Comparison of ENCODE assay signal across 10 mouse cellular contexts in the genomic region with DNA sequence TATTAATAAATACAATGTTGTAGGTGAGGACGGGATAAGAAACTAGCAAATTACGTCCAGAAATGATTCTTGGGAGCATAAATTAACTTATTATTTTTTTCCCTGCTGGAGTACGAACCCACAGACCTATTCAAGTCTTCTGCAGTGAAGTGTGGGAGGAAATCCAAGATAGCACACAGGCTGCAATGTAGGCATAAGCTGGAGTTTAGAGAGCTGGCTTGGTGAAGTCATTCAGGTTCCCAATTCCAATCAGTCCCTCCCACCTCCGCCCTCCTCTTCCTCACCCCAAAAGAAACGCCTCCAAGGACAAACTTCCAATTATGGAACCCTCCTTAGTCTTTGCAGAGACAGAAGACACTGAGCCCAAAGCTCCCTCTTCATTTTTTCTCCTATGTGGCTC. TPM values are rescaled to one million over a fixed set of nuclear protein-coding genes. Genes with fewer than 3 reads are reported as not detected.
DNase-seq lines count a peak whose midpoint lies in the region; ATAC-seq and TF ChIP-seq lines count a peak whose summit lies in the region.
"Had no signal": no experiment of that assay in that cellular context is flagged by ENCODE, and none has a peak within 500 bp of the region (broad histone marks: within the 10 kb centered on the region; RNA-seq: fewer than 3 reads in every experiment).

No protein-coding gene starts in this region.

- H3K27me3 ChIP-seq in forebrain, embryonic 14.5 days (replicated peaks; ENCODE audit: control insufficient read depth, insufficient read depth, low read length) = peaks cover 11% of the 10 kb centered on the region; the same call in 1 of the 2 replicates
- H3K27me3 ChIP-seq in forebrain, embryonic 11.5 days (ENCODE audit: control insufficient read depth, insufficient read depth, low read length) = peaks cover 4% of the 10 kb centered on the region; the same call in 1 of the 2 replicates
- peaks cover 3% of the 10 kb centered on the region; the same call in 1 of the 2 replicates for H3K27me3 ChIP-seq in embryonic facial prominence, embryonic 15.5 days
- H3K27me3 ChIP-seq in midbrain, embryonic 13.5 days = peaks cover 15% of the 10 kb centered on the region; the same call in 1 of the 2 replicates

- H3K4me2 ChIP-seq in forebrain, embryonic 14.5 days (ENCODE audit: low read length) = peak overlapping the region; percentile 61
- H3K4me2 ChIP-seq in forebrain, embryonic 11.5 days (ENCODE audit: low read depth, low read length, severe bottlenecking) = no peak overlapping the region
- peak overlapping the region; percentile 70 for H3K4me2 ChIP-seq in embryonic facial prominence, embryonic 15.5 days (replicated peaks)
- H3K4me2 ChIP-seq in midbrain, embryonic 13.5 days (replicated peaks) = peak overlapping the region; percentile 75; the same call in 1 of the 2 replicates

- 58% methylated on average over 5 of the region's 5 CpGs for WGBS in forebrain, embryonic 14.5 days
- WGBS in forebrain, embryonic 11.5 days = 59% methylated on average over 5 of the region's 5 CpGs
- 55% methylated on average over 5 of the region's 5 CpGs for WGBS in embryonic facial prominence, embryonic 15.5 days
- 60% methylated on average over 5 of the region's 5 CpGs for WGBS in midbrain, embryonic 13.5 days

- H3K36me3 ChIP-seq in forebrain, embryonic 14.5 days (ENCODE audit: control insufficient read depth, insufficient read depth, low read length) = no peaks in the 10 kb centered on the region
- no peaks in the 10 kb centered on the region for H3K36me3 ChIP-seq in forebrain, embryonic 11.5 days (ENCODE audit: control insufficient read depth, insufficient read depth, low read length)
- H3K36me3 ChIP-seq in embryonic facial prominence, embryonic 15.5 days = no peaks in the 10 kb centered on the region
- H3K36me3 ChIP-seq in midbrain, embryonic 13.5 days = no peaks in the 10 kb centered on the region

- no peaks in the 10 kb centered on the region for H3K9me3 ChIP-seq in forebrain, embryonic 14.5 days (replicated peaks; ENCODE audit: control insufficient read depth, low read length)
- H3K9me3 ChIP-seq in forebrain, embryonic 11.5 days (ENCODE audit: control insufficient read depth, low read length) = no peaks in the 10 kb centered on the region
- H3K9me3 ChIP-seq in embryonic facial prominence, embryonic 15.5 days (replicated peaks) = no peaks in the 10 kb centered on the region
- no peaks in the 10 kb centered on the region for H3K9me3 ChIP-seq in midbrain, embryonic 13.5 days

- DNase-seq in forebrain, embryonic 14.5 days (ENCODE audit: low spot score) = no peak
- DNase-seq in forebrain, embryonic 11.5 days (ENCODE audit: low spot score) = no peak
- DNase-seq in layer of hippocampus, adult 2 months (ENCODE audit: low spot score in 2 of 2) = no peak
- DNase-seq in layer of hippocampus, adult 18-20 months (ENCODE audit: low spot score in 2 of 2) = no peak
- DNase-seq in embryo, embryonic 11 days = no peak
- DNase-seq in adrenal gland, adult 2 months = no peak
- DNase-seq: heart, postnatal 14 days had no signal

- no peak overlapping the region for H3K4me3 ChIP-seq in forebrain, embryonic 14.5 days (ENCODE audit: low read depth, low read length)
- H3K4me3 ChIP-seq in forebrain, embryonic 11.5 days (ENCODE audit: low read depth, low read length) = no peak overlapping the region
- H3K4me3 ChIP-seq in layer of hippocampus, adult 2 months = peak overlapping the region; percentile 39
- peak overlapping the region; percentile 38; the same call in 1 of the 2 replicates for H3K4me3 ChIP-seq in embryonic facial prominence, embryonic 15.5 days (replicated peaks)
- H3K4me3 ChIP-seq in midbrain, embryonic 13.5 days (replicated peaks) = no peak overlapping the region

- ATAC-seq in forebrain, embryonic 14.5 days = no peak
- no peak for ATAC-seq in forebrain, embryonic 11.5 days (replicated peaks; ENCODE audit: low FRiP score)
- ATAC-seq in embryonic facial prominence, embryonic 15.5 days (ENCODE audit: insufficient number of reproducible peaks, low FRiP score, low TSS enrichment, low read depth) = no peak
- ATAC-seq in midbrain, embryonic 13.5 days = no peak

- H3K4me1 ChIP-seq in forebrain, embryonic 14.5 days (ENCODE audit: control insufficient read depth, insufficient read depth, low read length) = peaks cover 9% of the 10 kb centered on the region
- no peaks in the 10 kb centered on the region; the same call in 1 of the 2 replicates for H3K4me1 ChIP-seq in forebrain, embryonic 11.5 days (replicated peaks; ENCODE audit: control insufficient read depth, insufficient read depth, low read length)
- peaks cover 7% of the 10 kb centered on the region; the same call in 1 of the 2 replicates for H3K4me1 ChIP-seq in embryonic facial prominence, embryonic 15.5 days
- H3K4me1 ChIP-seq in midbrain, embryonic 13.5 days (replicated peaks) = peaks cover 14% of the 10 kb centered on the region

- no peak for TF ChIP-seq CTCF in layer of hippocampus, adult 2 months (conservative IDR thresholded peaks at IDR 0.05)

- no peak overlapping the region for H3K27ac ChIP-seq in forebrain, embryonic 14.5 days (ENCODE audit: low read depth, low read length)
- no peak overlapping the region for H3K27ac ChIP-seq in forebrain, embryonic 11.5 days (ENCODE audit: low read depth, low read length)
- H3K27ac ChIP-seq in layer of hippocampus, adult 2 months = no peak overlapping the region
- H3K27ac ChIP-seq in embryonic facial prominence, embryonic 15.5 days (replicated peaks) = no peak overlapping the region
- no peak overlapping the region for H3K27ac ChIP-seq in midbrain, embryonic 13.5 days

- H3K9ac ChIP-seq in forebrain, embryonic 14.5 days (ENCODE audit: low read length) = no peak overlapping the region
- no peak overlapping the region for H3K9ac ChIP-seq in forebrain, embryonic 11.5 days (ENCODE audit: low read length)
- no peak overlapping the region for H3K9ac ChIP-seq in embryonic facial prominence, embryonic 15.5 days
- no peak overlapping the region for H3K9ac ChIP-seq in midbrain, embryonic 13.5 days (replicated peaks)

RNA-seq across cellular contexts. Expression of a gene that starts 0.9 kb away (rescaled TPM):
- polyA plus RNA-seq in forebrain, embryonic 14.5 days (2014; fragmentation: Nextera tagmentation; extraction: Ambion mirVana) = 0.05 and 0.19 TPM in 2 replicates
- 0.64 and 1.0 TPM in 2 replicates for polyA plus RNA-seq in forebrain, embryonic 11.5 days (2014; fragmentation: Nextera tagmentation; extraction: Ambion mirVana)
- 1 to 10 TPM; 3.7 to 4.0 TPM for total RNA-seq in layer of hippocampus, adult 2 months (2021)
- total RNA-seq in layer of hippocampus, adult 18-20 months (2021) = 1 to 10 TPM; 4.4 to 4.5 TPM
- 2.3 and 2.4 TPM in 2 replicates for polyA plus RNA-seq in embryonic facial prominence, embryonic 15.5 days (2015; fragmentation: Nextera tagmentation; extraction: Ambion mirVana)
- 0.13 and 0.27 TPM in 2 replicates for polyA plus RNA-seq in midbrain, embryonic 13.5 days (2015; fragmentation: Nextera tagmentation; extraction: Ambion mirVana)
- total RNA-seq in adrenal gland, adult 2 months (2021) = under 1 TPM; 0.12 to 0.17 TPM
- polyA plus RNA-seq in adrenal gland, adult 2 months (2012; rRNA removed) = not detected in 2 replicates
- total RNA-seq: megakaryocyte-erythroid progenitor cell, adult 5-6 weeks had no signal

RNA-seq across cellular contexts. Expression of a gene that starts 54.6 kb away (rescaled TPM):
- polyA plus RNA-seq in forebrain, embryonic 14.5 days (2014; fragmentation: Nextera tagmentation; extraction: Ambion mirVana) = 22.8 and 24.7 TPM in 2 replicates
- 27.9 and 32.2 TPM in 2 replicates for polyA plus RNA-seq in forebrain, embryonic 11.5 days (2014; fragmentation: Nextera tagmentation; extraction: Ambion mirVana)
- 10 to 100 TPM; 20.1 to 21.6 TPM for total RNA-seq in layer of hippocampus, adult 2 months (2021)
- total RNA-seq in layer of hippocampus, adult 18-20 months (2021) = 10 to 100 TPM; 20.4 to 23.0 TPM
- polyA plus RNA-seq in embryonic facial prominence, embryonic 15.5 days (2015; fragmentation: Nextera tagmentation; extraction: Ambion mirVana) = 23.4 and 26.0 TPM in 2 replicates
- polyA plus RNA-seq in midbrain, embryonic 13.5 days (2015; fragmentation: Nextera tagmentation; extraction: Ambion mirVana) = 24.7 and 25.0 TPM in 2 replicates
- 10 to 100 TPM; 17.5 to 19.7 TPM for total RNA-seq in adrenal gland, adult 2 months (2021)
- polyA plus RNA-seq in adrenal gland, adult 2 months (2012; rRNA removed) = 0.16 and 0.18 TPM in 2 replicates

Comparison
In these comparisons a context has a peak if more than half of its experiments do, and no peak if none do; other contexts are left out.
1. H3K4me3 ChIP-seq: peak in layer of hippocampus, adult 2 months (single experiment) and embryonic facial prominence, embryonic 15.5 days (single experiment); none in forebrain, embryonic 14.5 days (single experiment), forebrain, embryonic 11.5 days (single experiment) and midbrain, embryonic 13.5 days (single experiment).
2. RNA of a gene that starts 54.6 kb away (polyA plus RNA-seq): 27.9 to 32.2 TPM in forebrain, embryonic 11.5 days, 24.7 to 25.0 TPM in midbrain, embryonic 13.5 days, 23.4 to 26.0 TPM in embryonic facial prominence, embryonic 15.5 days and 22.8 to 24.7 TPM in forebrain, embryonic 14.5 days; 0.16 to 0.18 TPM in adrenal gland, adult 2 months; every median in the first group is over 10 times any median in the second.